Mouse (Mus musculus) liver, embryonic 12.5 days (tissue): ENCODE results near the gene Ash1l. TPM values are rescaled to one million over a fixed set of nuclear protein-coding genes. Genes with fewer than 3 reads are reported as not detected.
A peak's percentile ranks its signal among the peaks of the same experiment; 100 is the strongest.

ENCODE experiments used
- ATAC-seq: fragments of 200-750 bp; cut with Nextera tagmentation; 2 replicates; pipeline ENCODE4 v1.8.0; 2017; ENCODE audit warnings: moderate number of reproducible peaks, mild to moderate bottlenecking, moderate library complexity
- H3K27ac ChIP-seq: fragments of 300-500 bp; sonication (generic); 2 replicates; pipeline ENCODE4 v1.5.1; 2016; ENCODE audit warnings: mild to moderate bottlenecking
- H3K27me3 ChIP-seq: fragments of 300-500 bp; sonication (generic); replicated peaks from 2 replicates; pipeline ENCODE4 v1.6.1; 2016; ENCODE audit warnings: mild to moderate bottlenecking, moderate library complexity
- H3K36me3 ChIP-seq: fragments of 300-500 bp; sonication (generic); 2 replicates; pipeline ENCODE4 v1.6.1; 2016; ENCODE audit warnings: mild to moderate bottlenecking, moderate library complexity
- H3K4me1 ChIP-seq: fragments of 300-500 bp; sonication (generic); 2 replicates; pipeline ENCODE4 v1.6.1; 2016
- H3K4me2 ChIP-seq: fragments of 300-500 bp; sonication (generic); 2 replicates; pipeline ENCODE4 v1.6.1; 2016; ENCODE audit warnings: mild to moderate bottlenecking, moderate library complexity
- H3K4me3 ChIP-seq: fragments of 300-500 bp; sonication (generic); 2 replicates; pipeline ENCODE4 v1.5.1; 2016; ENCODE audit warnings: mild to moderate bottlenecking, moderate library complexity
- H3K9ac ChIP-seq: fragments of 300-500 bp; sonication (generic); 2 replicates; pipeline ENCODE4 v1.6.1; 2016; ENCODE audit warnings: mild to moderate bottlenecking, moderate library complexity
- H3K9me3 ChIP-seq: fragments of 300-500 bp; sonication (generic); replicated peaks from 2 replicates; pipeline ENCODE4 v1.6.1; 2016; ENCODE audit warnings: mild to moderate bottlenecking, moderate library complexity
- WGBS: fragments of 180-500 bp; shearing (Covaris S2); methylation state at CpG from one replicate; pipeline ENCODE4 v1.1.7; 2016; ENCODE audit not compliant: insufficient replicate concordance; 5-methylcytosine and 5-hydroxymethylcytosine counted together
- polyA plus RNA-seq: library from polyadenylated mRNA; unstranded; fragments of >200 nt; fragmentation: Nextera tagmentation; extraction: Ambion mirVana; gene quantifications from 2 replicates; pipeline ENCODE4 v1.2.1, GENCODE M21; 2016

Ash1l gene
- polyA plus RNA-seq, 1 experiment from 2014 or later: 8.9 TPM

DNA sequence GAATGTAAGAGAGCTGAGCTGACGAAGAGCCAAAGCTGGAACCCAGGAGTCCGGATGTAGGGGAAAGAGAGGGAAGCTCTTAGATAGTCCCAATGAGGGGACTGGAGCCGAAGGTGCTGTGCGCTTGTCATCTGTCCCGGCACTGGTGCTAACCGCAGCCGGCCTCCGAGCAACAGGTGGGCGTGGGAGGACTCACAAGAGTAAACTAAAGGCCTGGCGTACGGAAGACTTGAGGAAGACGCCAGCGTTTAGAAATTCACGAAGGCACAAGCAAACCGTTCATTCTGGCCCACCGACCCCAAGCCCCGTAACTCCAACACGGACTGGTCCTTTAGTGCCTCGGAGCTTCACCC, 151.0 kb downstream of the Ash1l start:
- H3K9me3 ChIP-seq: no peaks in the 10 kb centered on the region
- under 1% methylated on average over 19 of the region's 19 CpGs for WGBS
- H3K4me3 ChIP-seq: peak overlapping the region; percentile 80
- H3K4me2 ChIP-seq: peak overlapping the region; percentile 95
- H3K36me3 ChIP-seq: peaks cover 41% of the 10 kb centered on the region
- peak overlapping the region; percentile 89 for H3K27ac ChIP-seq
- no peaks in the 10 kb centered on the region for H3K27me3 ChIP-seq
- H3K9ac ChIP-seq: peak overlapping the region; percentile 84
- peak; percentile 46 for ATAC-seq
- peaks cover 43% of the 10 kb centered on the region for H3K4me1 ChIP-seq

DNA sequence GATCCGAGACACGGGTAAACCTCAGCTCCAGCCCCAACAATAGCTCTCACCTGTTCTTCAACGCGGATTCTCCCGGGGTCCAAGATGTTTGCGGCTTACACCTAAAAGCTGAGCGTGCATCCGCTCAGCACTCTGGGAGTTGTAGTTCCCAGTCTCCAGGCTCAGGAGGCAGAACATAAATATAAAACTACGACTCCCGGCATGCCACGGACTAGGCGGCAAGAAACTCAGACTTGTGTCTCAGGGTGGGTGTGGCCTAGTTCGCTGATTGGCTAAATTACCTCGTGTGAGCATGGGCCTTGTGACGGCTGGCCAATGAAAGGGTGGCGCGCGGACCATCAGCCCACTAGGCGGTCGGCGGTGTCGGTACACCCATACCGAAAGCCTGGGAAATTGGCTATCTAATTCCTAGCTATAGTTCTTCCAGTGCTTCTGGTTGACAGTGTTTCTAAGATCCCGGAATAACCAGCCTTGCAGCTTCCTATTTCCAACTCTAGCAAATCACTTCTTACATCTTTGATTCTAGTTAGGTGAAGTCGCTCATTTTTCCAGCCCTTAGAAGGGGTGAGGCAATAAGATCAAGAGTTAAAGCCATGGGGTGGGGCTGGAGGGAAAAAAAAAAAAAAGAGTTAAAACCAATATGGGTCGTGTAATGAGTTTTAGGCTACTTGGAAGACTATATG, 151.5 kb downstream of the Ash1l start, which contains the start of gene Fdps:
TSS of gene Fdps (minus strand) at position 148 of the 683 bp plus-strand sequence.
- ATAC-seq: peak; percentile 98
- peak within 1 kb of the TSS; percentile 80 for H3K4me3 ChIP-seq
- H3K4me1 ChIP-seq: peaks cover 43% of the 10 kb centered on the region
- no peaks in the 10 kb centered on the region for H3K9me3 ChIP-seq
- peaks cover 35% of the 10 kb centered on the region for H3K36me3 ChIP-seq
- peak within 1 kb of the TSS; percentile 84 for H3K9ac ChIP-seq
- H3K4me2 ChIP-seq: peak within 1 kb of the TSS; percentile 95
- H3K27ac ChIP-seq: peak within 1 kb of the TSS; percentile 89
- H3K27me3 ChIP-seq: no peaks in the 10 kb centered on the region
- WGBS: 0% methylated on average over 26 of the region's 26 CpGs

GRCm38 (mm10) chr3:89102495-89103290, 152.3 kb downstream of the Ash1l start:
- Histone ChIP-seq H3K27me3 (no peaks in the 10 kb centered on the region), H3K36me3 (peaks cover 28% of the 10 kb centered on the region), H3K9me3 (no peaks in the 10 kb centered on the region), H3K4me3 (peak overlapping the region; percentile 80), H3K9ac (peak overlapping the region; percentile 63), H3K4me2 (peak overlapping the region; percentile 95), H3K4me1 (peaks cover 47% of the 10 kb centered on the region), H3K27ac (peak overlapping the region; percentile 81)
- no peak for ATAC-seq
- WGBS: 51% methylated on average over 12 of the region's 12 CpGs

DNA sequence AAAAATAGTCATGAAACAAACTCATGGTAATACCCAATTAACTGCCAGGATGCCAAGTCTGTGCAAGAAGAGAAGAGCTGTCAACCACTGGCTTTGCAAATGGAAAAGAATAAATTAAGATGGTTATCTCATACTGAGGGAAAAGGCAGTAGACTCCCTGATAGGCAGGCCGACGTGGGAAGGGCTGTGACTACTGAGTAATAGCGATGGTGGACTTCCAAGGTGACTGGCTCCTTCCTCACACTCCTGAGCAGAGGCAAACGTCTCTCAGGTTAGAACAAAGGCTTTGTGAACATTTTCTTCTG, 152.8 kb downstream of the Ash1l start:
- no peak overlapping the region for H3K4me3 ChIP-seq
- peak overlapping the region; percentile 81 for H3K27ac ChIP-seq
- H3K9ac ChIP-seq: no peak overlapping the region
- no peaks in the 10 kb centered on the region for H3K27me3 ChIP-seq
- WGBS: 53% methylated on average over 4 of the region's 4 CpGs
- no peak for ATAC-seq
- no peak overlapping the region; the same call in 1 of the 2 replicates for H3K4me2 ChIP-seq
- H3K9me3 ChIP-seq: no peaks in the 10 kb centered on the region
- H3K36me3 ChIP-seq: peaks cover 22% of the 10 kb centered on the region
- peaks cover 49% of the 10 kb centered on the region for H3K4me1 ChIP-seq

GRCm38 (mm10) chr3:89106881-89107280, 156.5 kb downstream of the Ash1l start:
- H3K4me1 ChIP-seq: peaks cover 20% of the 10 kb centered on the region
- no peaks in the 10 kb centered on the region for H3K9me3 ChIP-seq
- no peaks in the 10 kb centered on the region for H3K36me3 ChIP-seq
- H3K4me2 ChIP-seq: no peak overlapping the region
- no peak for ATAC-seq
- 0 out of 2 replicates have a peak, but pooled peaks cover 3% of the 10 kb centered on the region for H3K27me3 ChIP-seq
- H3K4me3 ChIP-seq: no peak overlapping the region
- no peak overlapping the region for H3K9ac ChIP-seq
- H3K27ac ChIP-seq: peak overlapping the region; percentile 37

DNA sequence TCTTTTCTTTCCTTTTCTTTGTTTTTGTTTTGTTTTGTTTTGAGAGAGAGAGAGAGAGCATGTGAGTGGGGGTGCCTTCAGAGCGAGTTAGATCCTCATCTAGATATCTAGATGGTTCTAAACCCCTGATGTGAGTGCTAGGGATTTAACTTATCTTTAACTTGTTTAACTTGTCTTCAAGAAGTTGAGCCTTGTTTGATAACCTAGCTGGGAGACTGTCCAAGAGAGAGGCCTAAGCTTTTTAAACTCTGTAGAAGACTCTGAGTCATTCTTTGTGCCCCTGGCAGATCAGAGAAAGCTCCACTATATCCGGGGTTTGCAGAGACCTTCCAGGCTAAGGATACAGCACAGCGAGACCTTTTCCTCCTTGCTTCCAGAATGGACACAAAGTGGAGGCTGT, 157.1 kb downstream of the Ash1l start:
- Histone ChIP-seq H3K9ac (no peak overlapping the region), H3K4me1 (peaks cover 16% of the 10 kb centered on the region), H3K27ac (no peak overlapping the region), H3K4me2 (no peak overlapping the region), H3K9me3 (no peaks in the 10 kb centered on the region), H3K27me3 (0 out of 2 replicates have a peak, but pooled peaks cover 3% of the 10 kb centered on the region), H3K4me3 (no peak overlapping the region), H3K36me3 (no peaks in the 10 kb centered on the region)
- 57% methylated on average over 3 of the region's 3 CpGs for WGBS
- ATAC-seq: no peak

DNA sequence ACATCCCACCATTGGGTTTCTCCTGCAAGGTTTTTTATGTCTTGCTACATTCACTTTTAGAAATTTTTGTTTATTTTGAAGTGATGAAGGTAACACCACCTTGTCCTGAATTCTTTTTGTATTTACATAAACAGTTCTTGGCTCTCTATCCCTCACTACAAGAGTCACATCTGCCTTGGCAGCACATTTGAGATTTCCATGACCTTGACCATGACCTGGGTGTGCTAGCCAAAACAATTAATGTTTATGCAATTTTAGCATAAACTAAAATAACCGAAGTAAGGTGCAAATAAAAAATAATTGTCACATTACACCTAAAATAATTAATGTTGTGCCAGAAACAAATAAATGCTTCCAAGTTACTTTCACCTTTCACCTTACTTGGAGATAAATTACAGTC, 157.7 kb downstream of the Ash1l start:
- H3K4me2 ChIP-seq: no peak overlapping the region
- ATAC-seq: no peak

DNA sequence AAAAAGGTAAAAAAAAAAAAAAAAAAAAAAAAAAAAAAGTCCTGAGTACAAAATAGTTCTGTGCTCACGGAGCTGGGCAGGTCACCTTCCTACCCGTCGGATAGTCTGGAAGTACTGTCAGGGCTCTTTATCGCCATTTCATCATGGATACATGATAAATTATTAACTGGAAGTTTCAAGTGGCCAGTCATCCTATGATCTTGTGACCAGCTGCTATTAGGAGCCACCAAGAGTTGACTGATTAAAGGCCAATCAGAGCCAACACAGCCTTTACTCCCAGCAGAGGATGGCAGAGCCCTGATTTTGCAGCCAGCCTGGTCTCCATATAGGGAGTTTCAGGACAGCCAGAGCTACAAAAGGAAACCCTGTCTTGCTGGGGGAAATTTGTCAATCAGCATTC, 162.6 kb downstream of the Ash1l start:
- no peaks in the 10 kb centered on the region for H3K36me3 ChIP-seq
- 69% methylated on average over 4 of the region's 4 CpGs for WGBS
- H3K9me3 ChIP-seq: no peaks in the 10 kb centered on the region
- H3K4me2 ChIP-seq: no peak overlapping the region
- ATAC-seq: no peak
- 0 out of 2 replicates have a peak, but pooled peaks cover 3% of the 10 kb centered on the region for H3K27me3 ChIP-seq
- H3K4me1 ChIP-seq: peaks cover 34% of the 10 kb centered on the region
- H3K27ac ChIP-seq: no peak overlapping the region
- H3K9ac ChIP-seq: no peak overlapping the region
- H3K4me3 ChIP-seq: no peak overlapping the region

More for the DNA sequence above, 157.7 kb downstream of the Ash1l start:
- Histone ChIP-seq H3K27me3 (0 out of 2 replicates have a peak, but pooled peaks cover 3% of the 10 kb centered on the region), H3K9me3 (no peaks in the 10 kb centered on the region), H3K4me3 (no peak overlapping the region), H3K9ac (no peak overlapping the region), H3K4me1 (peaks cover 10% of the 10 kb centered on the region), H3K27ac (no peak overlapping the region), H3K36me3 (no peaks in the 10 kb centered on the region)
- WGBS: 52% methylated on average over 1 of the region's 1 CpGs

- Histone ChIP-seq H3K27me3 (0 out of 2 replicates have a peak, but pooled peaks cover 3% of the 10 kb centered on the region), H3K4me3 (no peak overlapping the region; the same call in 1 of the 2 replicates), H3K4me2 (peak overlapping the region; percentile 38), H3K9ac (peak overlapping the region; percentile 49), H3K4me1 (peaks cover 34% of the 10 kb centered on the region), H3K27ac (peak overlapping the region; percentile 69), H3K36me3 (no peaks in the 10 kb centered on the region), H3K9me3 (no peaks in the 10 kb centered on the region)
- peak; percentile 89 for ATAC-seq
- 4% methylated on average over 2 of the region's 2 CpGs for WGBS
These were observed 165.1 kb downstream of the Ash1l start for GRCm38 (mm10) chr3:89115522-89115921.

GRCm38 (mm10) chr3:89123313-89123712, 172.9 kb downstream of the Ash1l start:
- no peak overlapping the region for H3K27ac ChIP-seq
- ATAC-seq: no peak
- H3K9ac ChIP-seq: no peak overlapping the region
- H3K4me2 ChIP-seq: no peak overlapping the region
- no peaks in the 10 kb centered on the region for H3K9me3 ChIP-seq
- H3K4me1 ChIP-seq: peaks cover 22% of the 10 kb centered on the region
- no peaks in the 10 kb centered on the region for H3K36me3 ChIP-seq
- WGBS: 60% methylated on average over 2 of the region's 2 CpGs
- H3K27me3 ChIP-seq: no peaks in the 10 kb centered on the region
- H3K4me3 ChIP-seq: no peak overlapping the region

DNA sequence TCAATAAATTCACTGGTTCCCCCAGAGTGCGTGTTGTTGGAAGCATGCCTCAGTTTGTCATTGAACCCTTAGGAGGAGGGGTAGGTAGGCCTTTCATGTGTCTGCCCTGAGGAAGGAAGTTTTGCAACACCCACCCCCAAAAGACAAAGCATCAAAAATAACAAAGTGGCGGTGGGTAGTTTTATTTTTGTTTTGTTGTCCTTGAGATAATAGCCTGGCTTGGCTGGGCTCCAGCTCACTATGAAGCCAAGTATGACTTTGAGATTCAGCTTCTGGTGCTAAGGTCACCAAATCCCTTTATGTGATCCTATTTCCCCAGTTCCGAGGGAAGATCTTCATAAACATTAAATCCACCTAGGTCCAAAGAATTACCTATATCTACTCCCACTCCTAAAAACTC, 173.8 kb downstream of the Ash1l start:
- 67% methylated on average over 3 of the region's 3 CpGs for WGBS
- ATAC-seq: no peak
- no peak overlapping the region for H3K27ac ChIP-seq
- no peaks in the 10 kb centered on the region for H3K27me3 ChIP-seq
- H3K36me3 ChIP-seq: no peaks in the 10 kb centered on the region
- H3K4me3 ChIP-seq: no peak overlapping the region
- H3K9ac ChIP-seq: no peak overlapping the region
- peaks cover 32% of the 10 kb centered on the region for H3K4me1 ChIP-seq
- no peaks in the 10 kb centered on the region for H3K9me3 ChIP-seq
- H3K4me2 ChIP-seq: no peak overlapping the region

GRCm38 (mm10) chr3:89125981-89126380, 175.6 kb downstream of the Ash1l start:
- Histone ChIP-seq H3K27ac (no peak overlapping the region), H3K9me3 (no peaks in the 10 kb centered on the region), H3K4me2 (no peak overlapping the region), H3K27me3 (no peaks in the 10 kb centered on the region), H3K4me3 (no peak overlapping the region), H3K4me1 (peaks cover 48% of the 10 kb centered on the region), H3K9ac (no peak overlapping the region), H3K36me3 (no peaks in the 10 kb centered on the region)
- no peak for ATAC-seq
- 88% methylated on average over 3 of the region's 3 CpGs for WGBS
